Mouse (Mus musculus) hindbrain, embryonic 13.5 days (tissue): ENCODE measurements around the gene A030005K14Rik. TPM values are rescaled to one million over a fixed set of nuclear protein-coding genes. Genes with fewer than 3 reads are reported as not detected.
A peak's percentile ranks its signal among the peaks of the same experiment; 100 is the strongest.

Experiments used
- ATAC-seq: fragments of 200-750 bp; cut with Nextera tagmentation; 2 replicates; pipeline ENCODE4 v1.8.0; 2017; ENCODE audit warnings: moderate TSS enrichment; ENCODE audit not compliant: low FRiP score
- H3K27ac ChIP-seq: fragments of 300-500 bp; sonication (generic); 2 replicates; pipeline ENCODE4 v1.5.1; 2015; ENCODE audit warnings: inconsistent platforms, mild to moderate bottlenecking, moderate library complexity
- H3K27me3 ChIP-seq: fragments of 300-500 bp; sonication (generic); 2 replicates; pipeline ENCODE4 v1.6.1; 2015; ENCODE audit warnings: mild to moderate bottlenecking, inconsistent platforms
- H3K36me3 ChIP-seq: fragments of 300-500 bp; sonication (generic); 2 replicates; pipeline ENCODE4 v1.6.1; 2015; ENCODE audit warnings: mild to moderate bottlenecking, inconsistent platforms
- H3K4me1 ChIP-seq: fragments of 300-500 bp; sonication (generic); replicated peaks from 2 replicates; pipeline ENCODE4 v1.6.1; 2015; ENCODE audit warnings: inconsistent platforms
- H3K4me2 ChIP-seq: fragments of 300-500 bp; sonication (generic); 2 replicates; pipeline ENCODE4 v1.6.1; 2015; ENCODE audit warnings: inconsistent platforms, mild to moderate bottlenecking, moderate library complexity
- H3K4me3 ChIP-seq: fragments of 300-500 bp; sonication (generic); 2 replicates; pipeline ENCODE4 v1.5.1; 2015; ENCODE audit warnings: mild to moderate bottlenecking, inconsistent platforms
- H3K9ac ChIP-seq: fragments of 300-500 bp; sonication (generic); 2 replicates; pipeline ENCODE4 v1.6.1; 2015; ENCODE audit warnings: mild to moderate bottlenecking, inconsistent platforms
- H3K9me3 ChIP-seq: fragments of 300-500 bp; sonication (generic); 2 replicates; pipeline ENCODE4 v1.6.1; 2016; ENCODE audit warnings: inconsistent platforms
- WGBS: fragments of 180-500 bp; shearing (Covaris S2); methylation state at CpG from one replicate; pipeline ENCODE4 v1.1.7; 2015; 5-methylcytosine and 5-hydroxymethylcytosine counted together
- polyA plus RNA-seq: library from polyadenylated mRNA; unstranded; fragments of >200 nt; fragmentation: Nextera tagmentation; extraction: Ambion mirVana; gene quantifications from 2 replicates; pipeline ENCODE4 v1.2.1, GENCODE M21; 2015

Gene A030005K14Rik
- not detected in 2 replicates for polyA plus RNA-seq

DNA sequence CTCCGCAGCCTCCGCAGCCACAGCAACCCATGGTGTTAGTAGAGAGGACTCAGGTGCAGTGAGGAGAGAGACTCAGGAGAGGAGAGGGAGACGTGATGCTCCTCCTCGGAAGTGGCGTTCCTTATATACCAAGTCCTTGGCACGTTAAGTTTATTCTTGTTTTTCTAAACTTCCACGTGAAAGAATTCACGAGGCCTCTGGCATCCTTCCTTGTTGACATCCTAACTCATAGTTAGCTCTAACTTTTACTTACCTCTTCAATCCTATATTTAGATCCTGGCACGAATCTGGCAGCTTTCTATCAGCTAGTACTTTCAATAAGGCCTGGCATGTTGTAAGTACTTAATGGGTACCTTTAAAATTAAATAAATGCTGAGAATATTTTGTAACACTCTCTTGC lies at the start of gene A030005K14Rik:
Gene A030005K14Rik, minus strand, starts transcription at position 101 of the 400 bp plus-strand sequence.
- H3K27ac ChIP-seq: no peak within 1 kb of the TSS
- no peaks in the 10 kb centered on the region for H3K4me1 ChIP-seq
- H3K9me3 ChIP-seq: no peaks in the 10 kb centered on the region
- no peak within 1 kb of the TSS for H3K4me2 ChIP-seq
- H3K9ac ChIP-seq: no peak within 1 kb of the TSS
- 90% methylated on average over 9 of the region's 9 CpGs for WGBS
- no peaks in the 10 kb centered on the region for H3K27me3 ChIP-seq
- H3K36me3 ChIP-seq: no peaks in the 10 kb centered on the region
- ATAC-seq: no peak
- no peak within 1 kb of the TSS for H3K4me3 ChIP-seq

DNA sequence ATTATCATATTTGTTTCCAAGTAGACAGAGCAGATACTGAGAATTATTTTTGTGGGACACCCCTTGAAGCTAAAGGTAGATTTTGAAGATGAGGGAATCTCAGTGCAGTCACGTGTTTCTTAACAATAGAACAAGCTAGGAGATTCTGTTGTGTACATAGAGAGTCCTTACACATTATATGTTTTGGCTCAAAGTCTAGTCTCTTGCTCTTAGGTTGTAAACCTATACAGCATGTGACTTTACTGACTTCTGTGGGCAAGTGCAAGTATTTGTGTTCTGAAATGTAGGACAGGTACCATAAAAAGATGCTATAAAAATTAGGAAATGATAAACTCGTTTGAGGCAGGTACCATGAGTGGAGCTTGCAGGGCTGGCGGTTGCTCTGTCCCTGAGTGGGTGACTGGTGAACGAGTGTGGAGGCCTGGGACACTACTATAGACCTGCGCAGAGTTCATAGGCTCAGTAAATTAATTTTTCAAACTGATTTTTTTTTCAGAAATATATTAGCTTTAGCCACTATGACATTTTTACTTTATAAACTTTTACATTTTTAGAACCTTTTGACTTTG lies 48.3 kb upstream of the A030005K14Rik start:
- no peaks in the 10 kb centered on the region for H3K4me1 ChIP-seq
- H3K4me3 ChIP-seq: no peak overlapping the region
- ATAC-seq: no peak
- no peaks in the 10 kb centered on the region for H3K36me3 ChIP-seq
- no peaks in the 10 kb centered on the region for H3K27me3 ChIP-seq
- no peak overlapping the region for H3K9ac ChIP-seq
- H3K27ac ChIP-seq: no peak overlapping the region
- no peaks in the 10 kb centered on the region for H3K9me3 ChIP-seq
- 84% methylated on average over 5 of the region's 5 CpGs for WGBS
- no peak overlapping the region for H3K4me2 ChIP-seq

DNA sequence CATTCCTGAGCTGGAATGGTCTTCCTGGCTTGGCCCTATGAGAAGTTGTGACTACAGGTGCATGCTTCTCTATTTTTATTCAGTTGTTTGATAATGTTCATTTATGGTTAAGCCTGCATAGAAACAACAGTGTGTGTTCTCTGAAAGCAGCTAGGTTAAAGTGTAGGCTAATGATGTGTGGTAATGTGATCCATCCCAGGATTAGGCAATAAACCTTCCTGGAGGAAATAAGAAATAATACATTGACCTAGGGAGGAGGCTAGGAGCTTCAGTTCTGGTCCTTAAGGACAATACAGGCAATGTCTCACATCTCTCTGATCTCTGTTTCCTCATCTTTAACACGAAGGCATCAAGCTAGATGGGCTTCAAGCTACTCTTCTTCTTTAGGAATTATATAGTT lies 46.3 kb upstream of the A030005K14Rik start:
- no peak for ATAC-seq
- WGBS: 50% methylated on average over 1 of the region's 1 CpGs
- Histone ChIP-seq H3K4me3 (no peak overlapping the region), H3K4me1 (no peaks in the 10 kb centered on the region), H3K27me3 (no peaks in the 10 kb centered on the region), H3K9me3 (no peaks in the 10 kb centered on the region), H3K36me3 (no peaks in the 10 kb centered on the region), H3K4me2 (no peak overlapping the region), H3K9ac (no peak overlapping the region), H3K27ac (no peak overlapping the region)

DNA sequence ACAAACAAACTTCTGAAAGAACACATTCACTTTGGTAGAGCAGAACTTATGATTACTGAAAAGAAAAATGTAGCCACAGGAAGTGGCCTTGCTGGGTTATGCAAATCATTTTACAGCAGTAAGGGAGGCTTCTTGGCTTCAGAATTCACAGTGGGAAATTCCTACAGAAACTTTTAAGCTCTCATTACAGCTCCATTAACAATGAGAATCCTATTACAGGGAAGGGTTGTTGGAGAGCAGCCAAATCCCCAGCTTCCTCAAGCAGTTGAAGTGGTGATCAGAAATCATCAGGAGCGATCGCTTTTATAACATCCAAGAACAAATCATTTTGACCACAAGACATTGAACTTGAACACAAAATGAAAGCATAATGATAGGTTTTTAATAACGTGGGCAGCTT lies 42.7 kb upstream of the A030005K14Rik start:
- WGBS: 56% methylated on average over 3 of the region's 3 CpGs
- no peak for ATAC-seq
- no peak overlapping the region for H3K27ac ChIP-seq

DNA sequence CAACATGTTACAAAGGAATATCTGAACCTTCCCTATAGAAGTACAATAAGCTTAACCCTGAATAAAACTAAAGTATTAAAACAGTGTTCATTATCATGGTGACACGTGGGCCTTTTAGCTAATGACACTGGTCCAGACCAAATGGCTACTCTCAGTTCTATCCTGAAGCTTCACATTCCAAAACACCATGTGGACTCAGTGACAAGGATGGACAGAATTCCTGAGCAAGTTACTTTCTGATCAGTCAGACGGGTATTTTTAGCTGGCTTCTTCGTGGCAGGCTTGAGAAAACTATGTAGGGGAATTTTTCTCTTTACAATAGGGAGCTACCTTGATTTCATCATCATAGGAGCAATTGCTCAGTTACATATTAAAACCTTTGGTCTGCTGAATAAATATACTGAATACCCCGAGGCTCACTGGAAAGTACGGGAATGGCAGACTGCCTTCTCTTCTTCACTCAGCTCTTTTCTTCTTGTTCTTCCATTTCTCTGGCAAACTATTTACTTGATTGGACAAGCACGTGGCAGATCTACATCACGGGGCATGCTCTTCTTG lies 40.5 kb upstream of the A030005K14Rik start:
- Histone ChIP-seq H3K9me3 (no peaks in the 10 kb centered on the region), H3K27me3 (no peaks in the 10 kb centered on the region), H3K27ac (no peak overlapping the region), H3K36me3 (no peaks in the 10 kb centered on the region), H3K9ac (no peak overlapping the region), H3K4me1 (no peaks in the 10 kb centered on the region), H3K4me3 (no peak overlapping the region), H3K4me2 (no peak overlapping the region)
- ATAC-seq: no peak
- WGBS: 88% methylated on average over 7 of the region's 7 CpGs

More for the DNA sequence above, 42.7 kb upstream of the A030005K14Rik start:
- H3K4me3 ChIP-seq: no peak overlapping the region
- H3K27me3 ChIP-seq: no peaks in the 10 kb centered on the region
- H3K4me2 ChIP-seq: no peak overlapping the region
- no peak overlapping the region for H3K9ac ChIP-seq
- H3K4me1 ChIP-seq: no peaks in the 10 kb centered on the region
- no peaks in the 10 kb centered on the region for H3K9me3 ChIP-seq
- no peaks in the 10 kb centered on the region for H3K36me3 ChIP-seq

DNA sequence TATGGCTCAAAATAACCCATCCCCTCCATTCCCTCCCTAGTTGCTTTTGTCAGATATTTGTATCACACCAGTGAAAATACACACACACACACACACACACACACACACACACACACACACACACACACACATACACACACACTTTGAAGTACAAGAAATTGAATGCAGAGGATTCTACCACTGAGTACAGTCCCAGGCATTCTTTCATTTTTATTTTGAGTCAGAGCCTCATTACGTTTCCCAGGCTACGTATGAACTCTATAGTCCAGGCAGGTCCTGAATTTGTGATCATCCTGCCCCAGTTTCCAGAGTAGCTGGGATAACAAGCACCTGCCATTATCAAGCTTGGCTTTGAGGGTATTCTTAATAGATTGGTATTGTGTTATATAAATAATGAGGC lies 40.0 kb upstream of the A030005K14Rik start:
- no peaks in the 10 kb centered on the region for H3K9me3 ChIP-seq
- WGBS: 79% methylated on average over 2 of the region's 2 CpGs
- no peak overlapping the region for H3K9ac ChIP-seq
- no peak overlapping the region for H3K27ac ChIP-seq
- no peak for ATAC-seq
- no peaks in the 10 kb centered on the region for H3K36me3 ChIP-seq
- H3K4me2 ChIP-seq: no peak overlapping the region
- no peaks in the 10 kb centered on the region for H3K27me3 ChIP-seq
- H3K4me1 ChIP-seq: no peaks in the 10 kb centered on the region
- no peak overlapping the region for H3K4me3 ChIP-seq

DNA sequence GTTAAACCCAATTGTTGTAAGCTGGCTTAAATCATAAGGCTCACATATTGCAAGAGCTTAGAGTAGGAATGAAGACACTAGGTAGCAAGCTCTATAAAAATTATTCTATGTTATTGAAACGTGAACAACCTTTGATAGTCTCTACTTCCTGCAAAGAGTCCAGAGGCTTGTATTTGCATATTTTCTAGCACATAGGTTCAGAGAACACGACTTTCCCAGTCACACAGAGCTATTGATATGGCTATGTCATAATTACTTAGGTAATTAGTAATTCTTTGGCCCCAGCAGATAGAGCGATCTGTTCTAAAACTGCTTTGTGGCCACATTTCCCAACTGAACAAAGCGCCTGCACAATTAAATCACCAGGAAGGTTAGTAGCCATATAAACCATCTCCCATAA lies 37.8 kb upstream of the A030005K14Rik start:
- H3K27me3 ChIP-seq: no peaks in the 10 kb centered on the region
- H3K27ac ChIP-seq: no peak overlapping the region
- no peak for ATAC-seq
- H3K4me1 ChIP-seq: no peaks in the 10 kb centered on the region
- no peak overlapping the region for H3K9ac ChIP-seq
- no peak overlapping the region for H3K4me2 ChIP-seq
- H3K36me3 ChIP-seq: no peaks in the 10 kb centered on the region
- 83% methylated on average over 4 of the region's 4 CpGs for WGBS
- H3K4me3 ChIP-seq: no peak overlapping the region
- H3K9me3 ChIP-seq: no peaks in the 10 kb centered on the region

DNA sequence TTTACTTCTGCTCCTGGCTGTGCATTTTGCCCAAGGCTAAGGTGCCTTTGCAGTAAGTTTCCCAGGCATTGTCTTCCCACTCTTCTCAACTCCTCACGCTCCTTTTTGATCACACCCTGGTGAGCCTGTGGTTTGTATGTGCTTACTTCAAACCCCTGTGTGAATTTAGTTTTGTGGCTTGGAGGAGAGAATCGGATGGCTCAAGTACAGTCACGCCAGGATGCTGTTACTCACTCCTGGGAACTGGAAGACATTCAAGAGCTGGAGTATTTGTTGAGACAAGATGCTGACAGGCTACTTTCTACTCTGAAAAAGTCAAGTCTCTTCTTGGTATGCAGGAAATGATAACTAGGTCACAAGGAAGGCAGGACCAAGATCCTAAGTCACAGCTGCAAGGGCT lies 32.1 kb upstream of the A030005K14Rik start:
- H3K9ac ChIP-seq: no peak overlapping the region
- no peaks in the 10 kb centered on the region for H3K9me3 ChIP-seq
- H3K36me3 ChIP-seq: no peaks in the 10 kb centered on the region
- H3K4me2 ChIP-seq: no peak overlapping the region
- WGBS: 75% methylated on average over 3 of the region's 3 CpGs
- H3K27ac ChIP-seq: no peak overlapping the region
- ATAC-seq: no peak
- H3K27me3 ChIP-seq: no peaks in the 10 kb centered on the region
- H3K4me3 ChIP-seq: no peak overlapping the region
- no peaks in the 10 kb centered on the region for H3K4me1 ChIP-seq

DNA sequence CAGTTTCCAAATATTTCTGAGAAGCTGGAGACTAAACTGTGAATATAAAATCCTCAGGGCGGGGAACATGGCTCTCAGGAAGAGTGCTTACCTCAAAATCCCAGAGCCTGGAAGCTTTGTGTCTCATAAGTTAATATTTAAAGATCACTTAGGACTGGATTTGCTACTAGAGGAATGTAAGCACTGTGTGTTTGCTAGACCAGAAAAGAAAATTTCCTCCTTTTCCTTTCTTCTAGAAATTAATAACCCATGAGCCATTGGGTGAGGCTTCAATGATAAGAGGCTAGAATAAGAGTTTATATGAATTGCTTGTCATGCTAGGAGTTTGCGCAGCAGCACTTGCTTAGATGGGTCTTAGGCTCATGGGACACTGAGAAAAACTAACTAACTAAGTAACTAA lies 25.6 kb upstream of the A030005K14Rik start:
- Histone ChIP-seq H3K4me2 (no peak overlapping the region), H3K9me3 (no peaks in the 10 kb centered on the region), H3K9ac (no peak overlapping the region), H3K27me3 (no peaks in the 10 kb centered on the region), H3K4me3 (no peak overlapping the region), H3K27ac (no peak overlapping the region), H3K36me3 (no peaks in the 10 kb centered on the region), H3K4me1 (no peaks in the 10 kb centered on the region)
- no peak for ATAC-seq
- WGBS: 88% methylated on average over 2 of the region's 2 CpGs

DNA sequence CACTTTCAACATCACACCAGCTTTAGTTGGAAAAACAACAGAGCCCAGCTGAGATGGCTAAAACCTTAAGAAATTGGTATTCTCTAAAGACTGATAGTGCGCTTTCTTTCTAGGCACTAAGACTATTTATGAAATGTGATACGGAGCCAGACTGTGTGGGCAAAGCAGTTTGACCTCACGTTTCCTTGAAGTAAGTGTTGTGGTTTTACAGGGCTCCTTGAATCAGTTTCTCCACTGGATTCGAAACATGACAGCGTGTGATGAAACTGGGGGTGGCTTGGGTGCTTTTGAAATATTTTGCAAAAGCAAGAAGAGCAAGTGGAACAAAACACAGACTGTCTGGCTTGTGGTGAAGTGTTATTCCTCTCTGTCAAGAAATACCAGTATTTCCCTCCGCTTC lies 17.8 kb upstream of the A030005K14Rik start:
- Histone ChIP-seq H3K4me2 (no peak overlapping the region), H3K4me1 (0 out of 2 replicates have a peak, but pooled peaks cover 4% of the 10 kb centered on the region), H3K27ac (no peak overlapping the region), H3K9me3 (no peaks in the 10 kb centered on the region), H3K9ac (no peak overlapping the region), H3K27me3 (no peaks in the 10 kb centered on the region), H3K4me3 (no peak overlapping the region), H3K36me3 (no peaks in the 10 kb centered on the region)
- no peak for ATAC-seq
- WGBS: 77% methylated on average over 6 of the region's 6 CpGs

DNA sequence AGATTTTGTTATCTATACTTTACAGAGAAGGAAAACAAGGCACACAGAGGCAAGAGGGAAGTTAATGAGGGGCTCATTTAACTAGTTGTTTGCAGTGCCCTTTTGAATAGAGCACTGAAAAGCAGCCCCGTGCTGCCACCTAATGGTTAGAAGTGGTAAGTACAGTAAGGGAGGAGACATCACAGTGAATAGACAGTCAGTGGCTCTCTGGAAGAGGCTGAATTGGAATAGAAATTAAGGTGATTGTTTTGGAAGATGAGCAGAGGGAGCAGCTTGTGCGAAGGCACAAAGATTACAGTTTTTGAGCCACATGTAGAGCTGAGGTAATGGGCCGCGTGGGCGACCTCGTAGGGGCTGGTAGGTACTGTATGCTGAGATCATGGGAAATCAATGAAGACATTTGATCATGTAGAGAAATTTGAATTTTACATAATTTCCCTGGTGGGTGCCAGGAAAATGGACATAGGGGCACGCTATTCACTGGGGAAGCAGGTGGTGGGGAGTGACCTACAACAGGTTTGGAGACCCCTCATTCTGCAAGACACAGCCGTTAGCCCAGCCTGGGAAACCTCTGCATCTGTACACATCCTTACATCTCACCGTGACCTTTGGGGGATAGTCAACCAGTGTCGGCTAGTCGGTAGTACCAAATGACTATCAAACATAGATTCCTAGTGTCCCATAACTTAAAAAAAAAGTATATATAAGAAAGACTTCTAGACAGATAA lies 17.2 kb upstream of the A030005K14Rik start:
- H3K36me3 ChIP-seq: no peaks in the 10 kb centered on the region
- H3K9ac ChIP-seq: no peak overlapping the region
- H3K4me2 ChIP-seq: peak overlapping the region; percentile 46
- H3K27me3 ChIP-seq: no peaks in the 10 kb centered on the region
- peak overlapping the region; percentile 23 for H3K4me3 ChIP-seq
- peak; percentile 97 for ATAC-seq
- no peaks in the 10 kb centered on the region for H3K9me3 ChIP-seq
- H3K27ac ChIP-seq: no peak overlapping the region
- WGBS: 46% methylated on average over 11 of the region's 11 CpGs
- H3K4me1 ChIP-seq: 0 out of 2 replicates have a peak, but pooled peaks cover 4% of the 10 kb centered on the region

DNA sequence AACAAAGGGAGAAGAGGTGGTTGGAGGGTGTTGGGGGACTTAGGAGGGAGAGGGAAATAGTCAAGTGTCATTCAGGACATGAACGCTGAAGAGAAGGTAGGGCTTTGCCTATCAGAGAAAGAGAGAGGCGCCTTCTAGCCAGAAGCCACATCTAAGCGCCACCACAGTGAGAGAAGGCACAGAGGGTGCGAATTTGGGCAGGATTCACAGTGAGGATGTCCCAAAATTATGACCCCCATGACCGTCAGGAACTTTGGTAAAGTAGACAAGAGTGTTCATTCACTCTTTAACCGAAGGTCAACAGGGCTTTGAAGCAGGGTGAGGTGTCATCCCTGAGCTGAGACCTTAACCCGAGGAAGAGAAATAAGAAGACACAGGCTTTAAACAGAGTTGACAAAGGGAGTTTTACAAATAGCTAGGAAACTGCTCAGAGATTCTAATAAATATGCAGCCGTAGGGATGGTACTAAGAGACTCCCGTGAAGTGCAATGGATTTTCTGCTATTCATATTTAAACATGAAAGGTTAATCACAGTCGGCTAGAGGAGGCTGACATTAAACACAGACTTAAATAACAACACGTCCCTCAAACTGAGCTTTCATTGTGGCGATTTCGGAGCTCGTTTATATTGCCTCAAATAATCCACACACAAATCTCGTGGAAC lies 16.5 kb upstream of the A030005K14Rik start:
- Histone ChIP-seq H3K27ac (no peak overlapping the region), H3K4me2 (peak overlapping the region; percentile 46), H3K4me1 (0 out of 2 replicates have a peak, but pooled peaks cover 4% of the 10 kb centered on the region), H3K9me3 (no peaks in the 10 kb centered on the region), H3K27me3 (no peaks in the 10 kb centered on the region), H3K36me3 (no peaks in the 10 kb centered on the region), H3K4me3 (peak overlapping the region; percentile 23), H3K9ac (no peak overlapping the region)
- 40% methylated on average over 15 of the region's 15 CpGs for WGBS
- ATAC-seq: peak; percentile 19
